39 mouse cellular contexts compared by ENCODE assay signal in genomic region chr16:23115486-23115885, GRCm38 (mm10). TPM values are rescaled to one million over a fixed set of nuclear protein-coding genes. Genes with fewer than 3 reads are reported as not detected.
"Had no signal": no experiment of that assay in that cellular context is flagged by ENCODE, and none has a peak within 500 bp of the region (broad histone marks: within the 10 kb centered on the region; RNA-seq: fewer than 3 reads in every experiment).

No protein-coding gene starts in this region.

- H3K4me1 ChIP-seq: hindbrain, embryonic 10.5 days had no signal

- DNase-seq: gastrocnemius, adult 2 months; gastrocnemius, postnatal 10 days; gastrocnemius, postnatal 25 days; heart, adult 2 months; heart, postnatal 10 days; heart, postnatal 4 days; kidney, adult 11 months; kidney, adult 2 months; kidney, postnatal 10 days; kidney, postnatal 25 days; kidney, postnatal 4 days; layer of hippocampus, postnatal 36 days; left cerebral cortex, postnatal 4 days; lung, adult 18-20 months had no signal

- H3K27ac ChIP-seq: gastrocnemius, adult 2 months; heart, adult 2 months; hindbrain, embryonic 10.5 days; hindbrain, embryonic 12.5 days; hindbrain, embryonic 14.5 days; hindbrain, postnatal 0 days; layer of hippocampus, adult 2 months; limb, embryonic 13.5 days; limb, embryonic 15.5 days; liver, embryonic 12.5 days; liver, embryonic 14.5 days had no signal

- ATAC-seq: hindbrain, postnatal 0 days had no signal

- H3K9me3 ChIP-seq: heart, embryonic 12.5 days; hindbrain, embryonic 10.5 days; hindbrain, embryonic 12.5 days; limb, embryonic 13.5 days; limb, embryonic 15.5 days; liver, embryonic 12.5 days had no signal

- H3K4me3 ChIP-seq: gastrocnemius, adult 2 months; heart, adult 2 months; heart, embryonic 12.5 days; hindbrain, embryonic 10.5 days; hindbrain, embryonic 12.5 days; layer of hippocampus, adult 2 months; limb, embryonic 13.5 days; limb, embryonic 15.5 days; liver, embryonic 12.5 days had no signal

- H3K27me3 ChIP-seq: heart, embryonic 12.5 days; hindbrain, embryonic 12.5 days; limb, embryonic 13.5 days; limb, embryonic 15.5 days; liver, embryonic 12.5 days had no signal

- H3K9ac ChIP-seq: heart, embryonic 12.5 days; hindbrain, embryonic 12.5 days; hindbrain, embryonic 14.5 days; limb, embryonic 13.5 days; limb, embryonic 15.5 days; liver, embryonic 12.5 days; liver, embryonic 14.5 days had no signal

- H3K4me2 ChIP-seq: heart, embryonic 12.5 days; hindbrain, embryonic 12.5 days; hindbrain, embryonic 14.5 days; limb, embryonic 13.5 days; limb, embryonic 15.5 days; liver, embryonic 12.5 days had no signal

RNA-seq across cellular contexts. Expression of gene Rfc4, which starts 12.1 kb away (rescaled TPM):
- polyA plus RNA-seq: liver, adult 2 months had no signal

RNA-seq across cellular contexts. Expression of gene Adipoq, which starts 30.9 kb away (rescaled TPM):
- total RNA-seq: hindbrain, postnatal 0 days; layer of hippocampus, adult 2 months; layer of hippocampus, postnatal 10 days; layer of hippocampus, postnatal 36 days; left cerebral cortex, adult 18-20 months; left cerebral cortex, adult 8-10 months; left cerebral cortex, postnatal 10 days; left cerebral cortex, postnatal 25 days; left cerebral cortex, postnatal 4 days had no signal
- polyA plus RNA-seq: heart, embryonic 16.5 days; hindbrain, embryonic 10.5 days; hindbrain, embryonic 12.5 days; hindbrain, embryonic 14.5 days; hindbrain, postnatal 0 days; intestine, embryonic 14.5 days; intestine, embryonic 16.5 days; kidney, embryonic 14.5 days; limb, embryonic 11.5 days; limb, embryonic 15.5 days; liver, adult 2 months; liver, embryonic 12.5 days; liver, embryonic 14.5 days; liver, embryonic 16.5 days had no signal

RNA-seq across cellular contexts. Expression of gene Kng1, which starts 57.8 kb away (rescaled TPM):
- total RNA-seq: gastrocnemius, adult 2 months; gastrocnemius, postnatal 25 days; granulocyte monocyte progenitor cell, adult 5-6 weeks; heart, adult 2 months; heart, postnatal 10 days; heart, postnatal 25 days; hindbrain, postnatal 0 days; layer of hippocampus, adult 2 months; layer of hippocampus, postnatal 10 days; layer of hippocampus, postnatal 36 days; left cerebral cortex, adult 18-20 months; left cerebral cortex, adult 8-10 months; left cerebral cortex, postnatal 10 days; left cerebral cortex, postnatal 25 days; left cerebral cortex, postnatal 4 days had no signal
- polyA plus RNA-seq: heart, adult 2 months; heart, embryonic 14.5 days; hindbrain, embryonic 10.5 days; hindbrain, embryonic 12.5 days; hindbrain, embryonic 14.5 days; intestine, embryonic 14.5 days had no signal
